Mouse (Mus musculus) heart, postnatal 0 days (tissue): ENCODE results near the gene Atxn1. TPM values are rescaled to one million over a fixed set of nuclear protein-coding genes. Genes with fewer than 3 reads are reported as not detected.

ENCODE experiments used
- ATAC-seq: fragments of 200-750 bp; cut with Nextera tagmentation; 2 replicates; pipeline ENCODE4 v1.8.0; 2017; ENCODE audit warnings: low read depth, moderate number of reproducible peaks, moderate library complexity; ENCODE audit not compliant: insufficient read depth
- DNase-seq: peaks from one replicate; pipeline ENCODE4 v3.0.0-alpha.2; 2016; ENCODE audit warnings: low spot score
- H3K27ac ChIP-seq: fragments of 300-500 bp; sonication (generic); 2 replicates; pipeline ENCODE4 v1.5.1; 2014; ENCODE audit warnings: low read depth, mild to moderate bottlenecking
- H3K27me3 ChIP-seq: fragments of 300-500 bp; sonication (generic); 2 replicates; pipeline ENCODE4 v1.6.1; 2014; ENCODE audit warnings: low read length, mixed read lengths; ENCODE audit not compliant: control insufficient read depth, insufficient read depth
- H3K36me3 ChIP-seq: fragments of 300-500 bp; sonication (generic); replicated peaks from 2 replicates; pipeline ENCODE4 v1.6.1; 2014; ENCODE audit warnings: low read length, mixed read lengths; ENCODE audit not compliant: control insufficient read depth, insufficient read depth
- H3K4me1 ChIP-seq: fragments of 300-500 bp; sonication (generic); 2 replicates; pipeline ENCODE4 v1.6.1; 2014; ENCODE audit warnings: antibody characterized with exemption; ENCODE audit not compliant: control insufficient read depth, insufficient read depth
- H3K4me2 ChIP-seq: fragments of 300-500 bp; sonication (generic); 2 replicates; pipeline ENCODE4 v1.6.1; 2014; ENCODE audit warnings: low read depth, mild to moderate bottlenecking, low read length, moderate library complexity
- H3K4me3 ChIP-seq: fragments of 300-500 bp; sonication (generic); 2 replicates; pipeline ENCODE4 v1.5.1; 2014; ENCODE audit warnings: low read depth, low read length
- H3K9ac ChIP-seq: fragments of 300-500 bp; sonication (generic); replicated peaks from 2 replicates; pipeline ENCODE4 v1.6.1; 2014; ENCODE audit warnings: low read depth, low read length, mixed read lengths
- H3K9me3 ChIP-seq: fragments of 300-500 bp; sonication (generic); replicated peaks from 2 replicates; pipeline ENCODE4 v1.6.1; 2016; ENCODE audit warnings: low read length; ENCODE audit not compliant: control insufficient read depth
- CTCF ChIP-seq: IDR thresholded peaks from 2 replicates; pipeline ENCODE4 v1.5.1; 2016; ENCODE audit warnings: antibody characterized with exemption, control low read depth, low read depth
- EP300 ChIP-seq: IDR thresholded peaks from 2 replicates; pipeline ENCODE4 v1.6.1; 2016; ENCODE audit warnings: antibody characterized with exemption, low read depth
- WGBS: fragments of 180-500 bp; shearing (Covaris S2); extraction: QIAGEN DNeasy Blood & Tissue Kit; methylation state at CpG from one replicate; pipeline ENCODE4 v1.1.7; 2014; 5-methylcytosine and 5-hydroxymethylcytosine counted together
- polyA plus RNA-seq: library from polyadenylated mRNA; unstranded; fragments of >200 nt; fragmentation: Nextera tagmentation; extraction: Ambion mirVana; gene quantifications from 2 replicates; pipeline ENCODE4 v1.2.1, GENCODE M21; 2015
- total RNA-seq: library from RNA; depleted of rRNA; stranded (reverse); fragments of >200 nt; gene quantifications from 2 replicates; pipeline ENCODE4 v1.2.3, GENCODE M21; 2014; ENCODE audit warnings: low replicate concordance

Gene Atxn1
- total and polyA plus RNA-seq, 2 experiments from 2014 or later, result 10.3 to 15.0 TPM

- Histone ChIP-seq H3K27me3 (no peaks in the 10 kb centered on the region), H3K9me3 (no peaks in the 10 kb centered on the region), H3K36me3 (no peaks in the 10 kb centered on the region), H3K4me1 (peaks cover 10% of the 10 kb centered on the region), H3K4me2 (no peak overlapping the region), H3K4me3 (no peak overlapping the region), H3K27ac (no peak overlapping the region), H3K9ac (no peak overlapping the region)
- TF ChIP-seq CTCF (no peak), EP300 (no peak)
- no peak for ATAC-seq
- 81% methylated on average over 12 of the region's 12 CpGs for WGBS
- DNase-seq, result no peak
These were observed 382.5 kb downstream of the Atxn1 start for GRCm38 (mm10) chr13:45582294-45582693.

DNA sequence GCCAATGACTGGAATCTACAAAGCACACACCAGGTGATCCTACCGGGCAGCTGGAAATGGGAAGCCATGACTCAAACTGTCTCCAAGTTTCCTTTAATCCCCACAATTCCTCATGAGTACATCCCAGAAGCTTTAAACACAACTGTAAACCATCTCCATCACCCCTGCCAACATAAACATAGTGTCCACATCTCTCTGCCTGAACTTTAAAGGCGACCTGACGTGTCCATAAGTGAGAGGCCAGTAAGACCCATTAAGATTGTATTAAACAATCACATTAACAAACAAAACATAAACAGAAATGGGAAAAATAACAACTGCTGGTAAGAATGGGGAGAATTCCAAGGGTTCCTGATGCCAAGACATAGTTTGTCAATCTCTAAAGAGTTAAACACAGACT is 385.1 kb downstream of the Atxn1 start:
- H3K4me1 ChIP-seq, result peaks cover 28% of the 10 kb centered on the region
- TF ChIP-seq EP300, result no peak
- TF ChIP-seq CTCF, result no peak
- ATAC-seq (no peak), DNase-seq (no peak)
- no peaks in the 10 kb centered on the region for H3K9me3 ChIP-seq
- no peaks in the 10 kb centered on the region for H3K36me3 ChIP-seq
- H3K27ac ChIP-seq, result no peak overlapping the region
- WGBS, result 65% methylated on average over 3 of the region's 3 CpGs
- H3K9ac ChIP-seq, result no peak overlapping the region
- no peak overlapping the region for H3K4me2 ChIP-seq
- H3K4me3 ChIP-seq, result no peak overlapping the region
- H3K27me3 ChIP-seq, result no peaks in the 10 kb centered on the region

DNA sequence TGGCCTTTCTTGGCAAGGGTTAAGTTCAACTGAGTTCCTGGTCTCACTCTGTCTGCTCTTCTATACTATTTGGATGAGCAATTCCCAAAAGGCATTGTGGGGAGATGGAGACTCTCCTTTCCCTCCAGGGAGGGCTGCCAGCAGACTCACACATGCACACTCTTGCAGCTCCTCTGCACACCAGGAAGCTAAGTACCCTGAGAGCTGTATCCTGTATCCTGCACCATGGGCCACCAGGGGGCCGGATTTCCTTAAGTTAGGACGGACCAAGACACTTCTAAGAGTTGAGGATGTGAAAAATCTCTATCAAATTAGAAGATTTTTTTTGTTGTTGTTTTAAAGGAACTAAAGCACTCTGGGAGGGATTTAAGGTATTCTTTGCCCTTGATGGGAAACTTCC is 387.0 kb downstream of the Atxn1 start:
- 26% methylated on average over 2 of the region's 2 CpGs for WGBS

GRCm38 (mm10) chr13:45577366-45577765 is 387.4 kb downstream of the Atxn1 start:
- Histone ChIP-seq H3K27me3 (no peaks in the 10 kb centered on the region), H3K36me3 (no peaks in the 10 kb centered on the region), H3K4me3 (no peak overlapping the region), H3K27ac (peak overlapping the region; percentile 84), H3K9me3 (no peaks in the 10 kb centered on the region), H3K4me2 (no peak overlapping the region), H3K9ac (no peak overlapping the region), H3K4me1 (peaks cover 28% of the 10 kb centered on the region)
- ATAC-seq (peak; percentile 5; the same call in 1 of the 2 replicates), DNase-seq (no peak)
- TF ChIP-seq EP300 (no peak), CTCF (no peak)
- WGBS, result 25% methylated on average over 5 of the region's 5 CpGs

More for the DNA sequence above, 387.0 kb downstream of the Atxn1 start:
- no peak overlapping the region for H3K4me2 ChIP-seq
- no peaks in the 10 kb centered on the region for H3K9me3 ChIP-seq
- TF ChIP-seq CTCF (peak; percentile 49), EP300 (no peak)
- H3K4me1 ChIP-seq, result peaks cover 28% of the 10 kb centered on the region
- H3K36me3 ChIP-seq, result no peaks in the 10 kb centered on the region
- H3K27me3 ChIP-seq, result no peaks in the 10 kb centered on the region
- peak; percentile 46 for DNase-seq
- H3K27ac ChIP-seq, result peak overlapping the region; percentile 84
- H3K4me3 ChIP-seq, result no peak overlapping the region
- no peak overlapping the region for H3K9ac ChIP-seq
- peak; percentile 51 for ATAC-seq

DNA sequence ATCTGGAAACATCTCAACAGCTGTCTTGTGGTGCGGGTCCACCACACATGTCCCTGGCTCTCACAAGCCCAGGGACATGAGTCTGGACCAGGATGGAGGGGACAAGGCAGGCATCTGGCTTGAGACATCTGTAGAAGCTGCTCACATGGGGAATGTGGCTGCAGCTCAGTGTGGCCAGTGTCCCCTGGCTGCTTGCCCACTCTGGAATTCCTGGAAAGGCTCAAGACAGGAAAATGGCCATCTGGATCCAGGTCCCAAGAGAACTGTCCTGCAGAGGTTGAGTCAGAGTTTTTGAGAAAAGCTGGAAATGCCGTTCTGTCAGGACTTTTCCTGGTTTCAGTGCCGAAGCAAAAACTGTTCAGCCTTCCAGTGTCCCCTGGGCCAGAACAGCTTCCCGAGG is 388.6 kb downstream of the Atxn1 start:
- Histone ChIP-seq H3K27me3 (no peaks in the 10 kb centered on the region), H3K4me3 (no peak overlapping the region), H3K9me3 (no peaks in the 10 kb centered on the region), H3K4me2 (no peak overlapping the region), H3K27ac (peak overlapping the region; percentile 84), H3K4me1 (peaks cover 28% of the 10 kb centered on the region), H3K36me3 (no peaks in the 10 kb centered on the region), H3K9ac (no peak overlapping the region)
- 33% methylated on average over 4 of the region's 4 CpGs for WGBS
- DNase-seq (peak; percentile 86), ATAC-seq (peak; percentile 81)
- peak; percentile 82 for TF ChIP-seq EP300
- TF ChIP-seq CTCF, result no peak

- Histone ChIP-seq H3K27ac (no peak overlapping the region), H3K9ac (no peak overlapping the region), H3K4me1 (peaks cover 28% of the 10 kb centered on the region), H3K27me3 (no peaks in the 10 kb centered on the region), H3K36me3 (no peaks in the 10 kb centered on the region), H3K9me3 (no peaks in the 10 kb centered on the region), H3K4me2 (no peak overlapping the region), H3K4me3 (no peak overlapping the region)
- ATAC-seq (no peak), DNase-seq (peak; percentile 64)
- TF ChIP-seq EP300 (no peak), CTCF (peak; percentile 74)
- 27% methylated on average over 4 of the region's 4 CpGs for WGBS
These were observed 392.0 kb downstream of the Atxn1 start for GRCm38 (mm10) chr13:45572768-45573167.
